Mouse (Mus musculus): ENCODE measurements at regions not wholly inside any gene's neighbourhood (a gene's known extent, or its start where the extent isn't known, plus 50 kb on each side); places are given as distances from the start of the nearest gene placed in this dataset.

GRCm38 (mm10) chr2:51448121-51448520 lies 179.2 kb upstream of the Tas2r134 start:
- DNase-seq (ENCODE audit: low spot score) = no peak

- no peak for DNase-seq (ENCODE audit: low spot score)
Measured at GRCm38 (mm10) chr2:51447616-51448015, 179.7 kb upstream of the Tas2r134 start.

- DNase-seq (ENCODE audit: low spot score) = no peak
Measured at GRCm38 (mm10) chr2:51444386-51445080, 182.8 kb upstream of the Tas2r134 start.

- no peak for DNase-seq (ENCODE audit: low spot score)
Measured at GRCm38 (mm10) chr2:51443946-51444345, 183.4 kb upstream of the Tas2r134 start.

- DNase-seq (ENCODE audit: low spot score) = no peak
Measured at GRCm38 (mm10) chr2:51439047-51439446, 188.3 kb upstream of the Tas2r134 start.

- DNase-seq (ENCODE audit: low spot score) = peak; percentile 1
Measured at GRCm38 (mm10) chr2:51436590-51436989, 190.7 kb upstream of the Tas2r134 start.

- no peak for DNase-seq (ENCODE audit: low spot score)
Measured at GRCm38 (mm10) chr2:51431564-51431963, 195.7 kb upstream of the Tas2r134 start.

GRCm38 (mm10) chr2:51429716-51430115 lies 197.6 kb upstream of the Tas2r134 start:
- no peak for DNase-seq (ENCODE audit: low spot score)

GRCm38 (mm10) chr2:51422442-51422841 lies 204.9 kb upstream of the Tas2r134 start:
- no peak for DNase-seq (ENCODE audit: low spot score)

GRCm38 (mm10) chr2:51417908-51418690 lies 209.2 kb upstream of the Tas2r134 start:
- no peak for DNase-seq (ENCODE audit: low spot score)

- DNase-seq (ENCODE audit: low spot score) = no peak
Measured at GRCm38 (mm10) chr2:51388390-51388789, 238.9 kb upstream of the Tas2r134 start.

GRCm38 (mm10) chr2:51387136-51387535 lies 238.2 kb upstream of the Rnd3 start:
- DNase-seq (ENCODE audit: low spot score) = no peak

- DNase-seq (ENCODE audit: low spot score) = no peak
Measured at GRCm38 (mm10) chr2:51376597-51376996, 227.7 kb upstream of the Rnd3 start.

GRCm38 (mm10) chr2:51374636-51375035 lies 225.7 kb upstream of the Rnd3 start:
- no peak for DNase-seq (ENCODE audit: low spot score)

- no peak for DNase-seq (ENCODE audit: low spot score)
Measured at GRCm38 (mm10) chr2:51372771-51373170, 223.9 kb upstream of the Rnd3 start.

GRCm38 (mm10) chr2:51362825-51363616 lies 214.1 kb upstream of the Rnd3 start:
- DNase-seq (ENCODE audit: low spot score) = no peak

- DNase-seq (ENCODE audit: low spot score) = no peak
Measured at GRCm38 (mm10) chr2:51355281-51355680, 206.4 kb upstream of the Rnd3 start.

GRCm38 (mm10) chr2:51354800-51355199 lies 205.9 kb upstream of the Rnd3 start:
- DNase-seq (ENCODE audit: low spot score) = no peak

GRCm38 (mm10) chr2:51349614-51350013 lies 200.7 kb upstream of the Rnd3 start:
- DNase-seq (ENCODE audit: low spot score) = no peak

- DNase-seq (ENCODE audit: low spot score) = no peak
Measured at GRCm38 (mm10) chr2:51348774-51349173, 199.9 kb upstream of the Rnd3 start.

- no peak for DNase-seq (ENCODE audit: low spot score)
Measured at GRCm38 (mm10) chr2:51347086-51347485, 198.2 kb upstream of the Rnd3 start.

GRCm38 (mm10) chr2:51342421-51342820 lies 193.5 kb upstream of the Rnd3 start:
- DNase-seq (ENCODE audit: low spot score) = no peak

- no peak for DNase-seq (ENCODE audit: low spot score)
Measured at GRCm38 (mm10) chr2:51334437-51334836, 185.5 kb upstream of the Rnd3 start.

Data from c-Kit-positive CD71-positive TER-119-positive erythroid progenitor cells, embryonic 14.5 days (primary cell).